Mouse (Mus musculus): Measurements from ENCODE around the gene Ism2. TPM values are rescaled to one million over a fixed set of nuclear protein-coding genes. Genes with fewer than 3 reads are reported as not detected.

Ism2 gene
- total RNA-seq, 2 experiments from 2014 or later = 0.13 TPM; not detected in 1

- no peak for DNase-seq (ENCODE audit: low spot score in 2 of 2)
Observed at GRCm38 (mm10) chr12:87236882-87237483, 62.5 kb downstream of the Ism2 start.

- DNase-seq (ENCODE audit: low spot score in 2 of 2) = no peak
Observed at GRCm38 (mm10) chr12:87230379-87230895, 69.1 kb downstream of the Ism2 start.

- DNase-seq (ENCODE audit: low spot score in 2 of 2) = no peak
Observed at GRCm38 (mm10) chr12:87229633-87230032, 69.9 kb downstream of the Ism2 start.

Small RNA genes within 50 kb of the gene (microRNA-seq; reads per million reads assigned to microRNA genes)
- 0 reads per million in 2 experiments for gene Gm47293 (ENCODE audit: borderline number of aligned reads in 2 of 2)

Other genes starting within 250 kb of the Ism2 start
- 1 to 10 TPM; 3.5 to 4.2 TPM for gene Ngb, start 197.2 kb downstream of the Ism2 start, total RNA-seq (2021)
- 100 to 1,000 TPM; 118 to 163 TPM for gene Gstz1, start 152.5 kb downstream of the Ism2 start, total RNA-seq (2021)
- gene Pomt2, start 151.7 kb downstream of the Ism2 start, total RNA-seq (2021) = 10 to 100 TPM; 10.8 to 13.3 TPM
- 1 to 10 TPM; 1.4 to 1.7 TPM for gene Samd15, start 100.0 kb downstream of the Ism2 start, total RNA-seq (2021)
- gene Tmed8, start 99.3 kb downstream of the Ism2 start, total RNA-seq (2021) = 10 to 100 TPM; 23.5 to 32.1 TPM
- under 1 TPM; 0.67 to 0.76 TPM for gene Noxred1, start 61.0 kb downstream of the Ism2 start, total RNA-seq (2021)
- 10 to 100 TPM; 35.9 to 40.3 TPM for gene Vipas39, start 33.4 kb downstream of the Ism2 start, total RNA-seq (2021)
- gene Ahsa1, start 33.2 kb downstream of the Ism2 start, total RNA-seq (2021) = 100 to 1,000 TPM; 235 to 276 TPM
- gene Sptlc2, start 88.7 kb upstream of the Ism2 start, total RNA-seq (2021) = 100 to 1,000 TPM; 124 to 260 TPM
- 100 to 1,000 TPM; 163 to 186 TPM for gene Slirp, start 144.2 kb upstream of the Ism2 start, total RNA-seq (2021)
- gene Alkbh1, start 144.3 kb upstream of the Ism2 start, total RNA-seq (2021) = 10 to 100 TPM; 24.9 to 25.1 TPM
- 10 to 100 TPM; 64.8 to 70.6 TPM for gene Snw1, start 172.6 kb upstream of the Ism2 start, total RNA-seq (2021)
- gene Gm5788, start 195.0 kb upstream of the Ism2 start, total RNA-seq (2021) = not detected
- not detected for gene Gm8300, start 214.6 kb upstream of the Ism2 start, total RNA-seq (2021)